Mouse (Mus musculus): ENCODE results near the gene Kansl3. TPM values are rescaled to one million over a fixed set of nuclear protein-coding genes. Genes with fewer than 3 reads are reported as not detected.
A peak's percentile ranks its signal among the peaks of the same experiment; 100 is the strongest.

Kansl3 gene
- total RNA-seq, 2 experiments from 2014 or later = 55.3 to 55.9 TPM

GRCm38 (mm10) chr1:36323746-36324448 lies 45.1 kb downstream of the Kansl3 start:
- peak; percentile 38 to 62 for DNase-seq (ENCODE audit: extremely low spot score in 1 of 2, low spot score in 2 of 2)
- intact Hi-C loops (cut with DNase I) = no loop called here

GRCm38 (mm10) chr1:36323076-36323475 lies 45.9 kb downstream of the Kansl3 start:
- intact Hi-C loops (cut with DNase I) = no loop called here
- no peak for DNase-seq (ENCODE audit: extremely low spot score in 1 of 2, low spot score in 2 of 2)

- no peak for DNase-seq (ENCODE audit: extremely low spot score in 1 of 2, low spot score in 2 of 2)
- intact Hi-C loops (cut with DNase I) = no loop called here
These were observed 47.0 kb downstream of the Kansl3 start for GRCm38 (mm10) chr1:36321829-36322573.

- intact Hi-C loops (cut with DNase I) = no loop called here
- DNase-seq (ENCODE audit: extremely low spot score in 1 of 2, low spot score in 2 of 2) = no peak
These were observed 47.8 kb downstream of the Kansl3 start for GRCm38 (mm10) chr1:36321164-36321563.

GRCm38 (mm10) chr1:36315776-36316100 lies 53.2 kb downstream of the Kansl3 start:
- no peak for DNase-seq (ENCODE audit: extremely low spot score in 1 of 2, low spot score in 2 of 2)
- intact Hi-C loops (cut with DNase I) = no loop called here

GRCm38 (mm10) chr1:36314959-36315775 lies 53.8 kb downstream of the Kansl3 start:
- no peak for DNase-seq (ENCODE audit: extremely low spot score in 1 of 2, low spot score in 2 of 2)
- intact Hi-C loops (cut with DNase I) = no loop called here

GRCm38 (mm10) chr1:36309498-36309901 lies 59.5 kb downstream of the Kansl3 start:
- intact Hi-C loops (cut with DNase I) = no loop called here
- DNase-seq (ENCODE audit: extremely low spot score in 1 of 2, low spot score in 2 of 2) = peak; percentile 61 to 79

- intact Hi-C loops (cut with DNase I) = no loop called here
- no peak for DNase-seq (ENCODE audit: extremely low spot score in 1 of 2, low spot score in 2 of 2)
These were observed 60.0 kb downstream of the Kansl3 start for GRCm38 (mm10) chr1:36308966-36309475.

- intact Hi-C loops (cut with DNase I) = no loop called here
- no peak for DNase-seq (ENCODE audit: extremely low spot score in 1 of 2, low spot score in 2 of 2)
These were observed 60.5 kb downstream of the Kansl3 start for GRCm38 (mm10) chr1:36308451-36308901.

- peak; percentile 82 to 94 for DNase-seq (ENCODE audit: extremely low spot score in 1 of 2, low spot score in 2 of 2)
- intact Hi-C loops (cut with DNase I) = no loop called here
These were observed 61.3 kb downstream of the Kansl3 start, which contains the start of gene Arid5a for GRCm38 (mm10) chr1:36307495-36308280. Gene Arid5a, plus strand, starts transcription at chr1:36307733.

GRCm38 (mm10) chr1:36307121-36307494 lies 61.9 kb downstream of the Kansl3 start:
- intact Hi-C loops (cut with DNase I) = no loop called here
- no peak for DNase-seq (ENCODE audit: extremely low spot score in 1 of 2, low spot score in 2 of 2)

- intact Hi-C loops (cut with DNase I) = no loop called here
- no peak for DNase-seq (ENCODE audit: extremely low spot score in 1 of 2, low spot score in 2 of 2)
These were observed 62.9 kb downstream of the Kansl3 start for GRCm38 (mm10) chr1:36306120-36306519.

GRCm38 (mm10) chr1:36304764-36305163 lies 64.2 kb downstream of the Kansl3 start:
- no peak for DNase-seq (ENCODE audit: extremely low spot score in 1 of 2, low spot score in 2 of 2)
- intact Hi-C loops (cut with DNase I) = no loop called here

- peak; percentile 80 to 88 for DNase-seq (ENCODE audit: extremely low spot score in 1 of 2, low spot score in 2 of 2)
- intact Hi-C loops (cut with DNase I) = no loop called here
These were observed 65.3 kb downstream of the Kansl3 start for GRCm38 (mm10) chr1:36303381-36304320.

GRCm38 (mm10) chr1:36302957-36303356 lies 66.0 kb downstream of the Kansl3 start:
- DNase-seq (ENCODE audit: extremely low spot score in 1 of 2, low spot score in 2 of 2) = no peak
- intact Hi-C loops (cut with DNase I) = no loop called here

GRCm38 (mm10) chr1:36302273-36302672 lies 66.7 kb downstream of the Kansl3 start:
- intact Hi-C loops (cut with DNase I) = no loop called here
- DNase-seq (ENCODE audit: extremely low spot score in 1 of 2, low spot score in 2 of 2) = no peak

- intact Hi-C loops (cut with DNase I) = no loop called here
- DNase-seq (ENCODE audit: extremely low spot score in 1 of 2, low spot score in 2 of 2) = no peak
These were observed 68.5 kb downstream of the Kansl3 start for GRCm38 (mm10) chr1:36300486-36300885.

- intact Hi-C loops (cut with DNase I) = no loop called here
- no peak for DNase-seq (ENCODE audit: extremely low spot score in 1 of 2, low spot score in 2 of 2)
These were observed 69.3 kb downstream of the Kansl3 start for GRCm38 (mm10) chr1:36299676-36300075.

Measured in left cerebral cortex, postnatal 10 days (tissue).